Mouse (Mus musculus): ENCODE data around the gene Casz1. TPM values are rescaled to one million over a fixed set of nuclear protein-coding genes. Genes with fewer than 3 reads are reported as not detected.

Gene Casz1
- polyA plus RNA-seq, 1 experiment from 2014 or later: 5.6 TPM

- H3K4me2 ChIP-seq (replicated peaks; ENCODE audit: low read depth): no peak overlapping the region
- ATAC-seq: no peak
- H3K9me3 ChIP-seq (ENCODE audit: control insufficient read depth): no peaks in the 10 kb centered on the region
- no peak overlapping the region for H3K9ac ChIP-seq (ENCODE audit: low read depth, low read length)
- 85% methylated on average over 4 of the region's 6 CpGs for WGBS
- no peak for TF ChIP-seq CTCF (IDR thresholded peaks at IDR 0.05; ENCODE audit: low read depth)
- no peaks in the 10 kb centered on the region for H3K36me3 ChIP-seq (ENCODE audit: control insufficient read depth, insufficient read depth)
- H3K4me1 ChIP-seq (replicated peaks; ENCODE audit: control insufficient read depth, insufficient read depth, low read length): no peaks in the 10 kb centered on the region
- no peak overlapping the region for H3K27ac ChIP-seq (ENCODE audit: low read depth, low read length)
- peaks cover 43% of the 10 kb centered on the region for H3K27me3 ChIP-seq (replicated peaks; ENCODE audit: control insufficient read depth, insufficient read depth, low read length)
- H3K4me3 ChIP-seq (ENCODE audit: low read depth, low read length): no peak overlapping the region
Measured at GRCm38 (mm10) chr4:148813247-148813646, 9.0 kb downstream of the Casz1 start.

GRCm38 (mm10) chr4:148816556-148816955 lies 12.3 kb downstream of the Casz1 start:
- TF ChIP-seq CTCF (IDR thresholded peaks at IDR 0.05; ENCODE audit: low read depth): no peak
- Histone ChIP-seq H3K9me3 (ENCODE audit: control insufficient read depth) (no peaks in the 10 kb centered on the region), H3K4me3 (ENCODE audit: low read depth, low read length) (no peak overlapping the region), H3K9ac (ENCODE audit: low read depth, low read length) (no peak overlapping the region), H3K4me1 (replicated peaks; ENCODE audit: control insufficient read depth, insufficient read depth, low read length) (no peaks in the 10 kb centered on the region), H3K27ac (ENCODE audit: low read depth, low read length) (no peak overlapping the region), H3K4me2 (replicated peaks; ENCODE audit: low read depth) (no peak overlapping the region), H3K36me3 (ENCODE audit: control insufficient read depth, insufficient read depth) (no peaks in the 10 kb centered on the region), H3K27me3 (replicated peaks; ENCODE audit: control insufficient read depth, insufficient read depth, low read length) (peaks cover 19% of the 10 kb centered on the region)
- 33% methylated on average over 14 of the region's 14 CpGs for WGBS
- ATAC-seq: no peak

- no peak overlapping the region for H3K27ac ChIP-seq (ENCODE audit: low read depth, low read length)
- peaks cover 14% of the 10 kb centered on the region for H3K27me3 ChIP-seq (replicated peaks; ENCODE audit: control insufficient read depth, insufficient read depth, low read length)
- no peak overlapping the region for H3K4me2 ChIP-seq (replicated peaks; ENCODE audit: low read depth)
- H3K9ac ChIP-seq (ENCODE audit: low read depth, low read length): no peak overlapping the region
- no peaks in the 10 kb centered on the region for H3K4me1 ChIP-seq (replicated peaks; ENCODE audit: control insufficient read depth, insufficient read depth, low read length)
- H3K4me3 ChIP-seq (ENCODE audit: low read depth, low read length): no peak overlapping the region
- no peak for TF ChIP-seq CTCF (IDR thresholded peaks at IDR 0.05; ENCODE audit: low read depth)
- no peaks in the 10 kb centered on the region for H3K36me3 ChIP-seq (ENCODE audit: control insufficient read depth, insufficient read depth)
- no peaks in the 10 kb centered on the region for H3K9me3 ChIP-seq (ENCODE audit: control insufficient read depth)
- WGBS: 93% methylated on average over 12 of the region's 12 CpGs
- ATAC-seq: peak; percentile 20; the same call in 1 of the 2 replicates
Measured at GRCm38 (mm10) chr4:148818161-148818560, 13.9 kb downstream of the Casz1 start.

- Histone ChIP-seq H3K27ac (ENCODE audit: low read depth, low read length) (no peak overlapping the region), H3K4me1 (replicated peaks; ENCODE audit: control insufficient read depth, insufficient read depth, low read length) (no peaks in the 10 kb centered on the region), H3K36me3 (ENCODE audit: control insufficient read depth, insufficient read depth) (no peaks in the 10 kb centered on the region), H3K4me3 (ENCODE audit: low read depth, low read length) (no peak overlapping the region), H3K9me3 (ENCODE audit: control insufficient read depth) (no peaks in the 10 kb centered on the region), H3K27me3 (replicated peaks; ENCODE audit: control insufficient read depth, insufficient read depth, low read length) (peaks cover 17% of the 10 kb centered on the region), H3K9ac (ENCODE audit: low read depth, low read length) (no peak overlapping the region), H3K4me2 (replicated peaks; ENCODE audit: low read depth) (no peak overlapping the region)
- TF ChIP-seq CTCF (IDR thresholded peaks at IDR 0.05; ENCODE audit: low read depth): no peak
- peak; percentile 42; the same call in 1 of the 2 replicates for ATAC-seq
- WGBS: 61% methylated on average over 13 of the region's 13 CpGs
Measured at GRCm38 (mm10) chr4:148820171-148820570, 15.9 kb downstream of the Casz1 start.

GRCm38 (mm10) chr4:148823281-148823680 lies 19.1 kb downstream of the Casz1 start:
- Histone ChIP-seq H3K27ac (ENCODE audit: low read depth, low read length) (no peak overlapping the region), H3K9me3 (ENCODE audit: control insufficient read depth) (no peaks in the 10 kb centered on the region), H3K4me2 (replicated peaks; ENCODE audit: low read depth) (no peak overlapping the region), H3K9ac (ENCODE audit: low read depth, low read length) (no peak overlapping the region), H3K4me1 (replicated peaks; ENCODE audit: control insufficient read depth, insufficient read depth, low read length) (no peaks in the 10 kb centered on the region), H3K4me3 (ENCODE audit: low read depth, low read length) (no peak overlapping the region), H3K27me3 (replicated peaks; ENCODE audit: control insufficient read depth, insufficient read depth, low read length) (peaks cover 11% of the 10 kb centered on the region; the same call in 1 of the 2 replicates), H3K36me3 (ENCODE audit: control insufficient read depth, insufficient read depth) (no peaks in the 10 kb centered on the region)
- ATAC-seq: no peak
- WGBS: 76% methylated on average over 8 of the region's 8 CpGs
- TF ChIP-seq CTCF (IDR thresholded peaks at IDR 0.05; ENCODE audit: low read depth): no peak

GRCm38 (mm10) chr4:148830350-148830749 lies 26.1 kb downstream of the Casz1 start:
- Histone ChIP-seq H3K4me2 (replicated peaks; ENCODE audit: low read depth) (no peak overlapping the region), H3K27me3 (replicated peaks; ENCODE audit: control insufficient read depth, insufficient read depth, low read length) (peaks cover 8% of the 10 kb centered on the region; the same call in 1 of the 2 replicates), H3K4me1 (replicated peaks; ENCODE audit: control insufficient read depth, insufficient read depth, low read length) (no peaks in the 10 kb centered on the region), H3K9ac (ENCODE audit: low read depth, low read length) (no peak overlapping the region), H3K27ac (ENCODE audit: low read depth, low read length) (no peak overlapping the region; the same call in 1 of the 2 replicates), H3K36me3 (ENCODE audit: control insufficient read depth, insufficient read depth) (no peaks in the 10 kb centered on the region), H3K9me3 (ENCODE audit: control insufficient read depth) (no peaks in the 10 kb centered on the region), H3K4me3 (ENCODE audit: low read depth, low read length) (no peak overlapping the region)
- ATAC-seq: no peak
- no peak for TF ChIP-seq CTCF (IDR thresholded peaks at IDR 0.05; ENCODE audit: low read depth)
- 61% methylated on average over 7 of the region's 7 CpGs for WGBS

Data from intestine, postnatal 0 days (tissue).